Mouse (Mus musculus): Measurements from ENCODE around the gene Dock3. TPM values are rescaled to one million over a fixed set of nuclear protein-coding genes. Genes with fewer than 3 reads are reported as not detected.

Dock3 gene
- polyA plus RNA-seq, 1 experiment from 2014 or later = 1.7 TPM

GRCm38 (mm10) chr9:106891341-106891741 lies 340.4 kb downstream of the Dock3 start:
- H3K27ac ChIP-seq (replicated peaks) = peak overlapping the region; percentile 94
- H3K27me3 ChIP-seq (replicated peaks; ENCODE audit: low read depth, poor library complexity, severe bottlenecking) = no peaks in the 10 kb centered on the region
- WGBS = under 1% methylated on average over 17 of the region's 17 CpGs
- no peaks in the 10 kb centered on the region for H3K9me3 ChIP-seq
- H3K4me3 ChIP-seq = peak overlapping the region; percentile 83
- H3K4me1 ChIP-seq = peaks cover 49% of the 10 kb centered on the region
- peaks cover 36% of the 10 kb centered on the region for H3K36me3 ChIP-seq (replicated peaks)
- DNase-seq (ENCODE audit: low spot score) = no peak

GRCm38 (mm10) chr9:106890496-106891240 lies 341.0 kb downstream of the Dock3 start:
- Histone ChIP-seq H3K4me1 (peaks cover 54% of the 10 kb centered on the region), H3K9me3 (no peaks in the 10 kb centered on the region), H3K4me3 (peak overlapping the region; percentile 83), H3K27me3 (replicated peaks; ENCODE audit: low read depth, poor library complexity, severe bottlenecking) (no peaks in the 10 kb centered on the region), H3K27ac (replicated peaks) (peak overlapping the region; percentile 94), H3K36me3 (replicated peaks) (peaks cover 37% of the 10 kb centered on the region)
- 71% methylated on average over 8 of the region's 8 CpGs for WGBS
- no peak for DNase-seq (ENCODE audit: low spot score)

- Histone ChIP-seq H3K4me1 (peaks cover 67% of the 10 kb centered on the region), H3K36me3 (replicated peaks) (peaks cover 50% of the 10 kb centered on the region), H3K27me3 (replicated peaks; ENCODE audit: low read depth, poor library complexity, severe bottlenecking) (no peaks in the 10 kb centered on the region), H3K9me3 (no peaks in the 10 kb centered on the region), H3K27ac (replicated peaks) (no peak overlapping the region), H3K4me3 (peak overlapping the region; percentile 25; the same call in 1 of the 2 replicates)
- no peak for DNase-seq (ENCODE audit: low spot score)
- 85% methylated on average over 9 of the region's 9 CpGs for WGBS
Measured at GRCm38 (mm10) chr9:106889321-106889720, 342.4 kb downstream of the Dock3 start.

- DNase-seq (ENCODE audit: low spot score) = no peak
- 0 out of 2 replicates have a peak overlapping the region, but pooled peaks have one; percentile 3 for H3K4me3 ChIP-seq
- 97% methylated on average over 3 of the region's 3 CpGs for WGBS
- H3K36me3 ChIP-seq (replicated peaks) = peaks cover 59% of the 10 kb centered on the region
- H3K27ac ChIP-seq (replicated peaks) = no peak overlapping the region
- no peaks in the 10 kb centered on the region for H3K9me3 ChIP-seq
- peaks cover 73% of the 10 kb centered on the region for H3K4me1 ChIP-seq
- H3K27me3 ChIP-seq (replicated peaks; ENCODE audit: low read depth, poor library complexity, severe bottlenecking) = no peaks in the 10 kb centered on the region
Measured at GRCm38 (mm10) chr9:106888346-106888745, 343.4 kb downstream of the Dock3 start.

GRCm38 (mm10) chr9:106886828-106887702 lies 344.6 kb downstream of the Dock3 start, which contains the start of gene Rbm15b:
Rbm15b (minus strand) TSS chr9:106887428.
- H3K36me3 ChIP-seq (replicated peaks) = peaks cover 71% of the 10 kb centered on the region
- peak within 1 kb of the TSS; percentile 94 for H3K4me3 ChIP-seq
- H3K27ac ChIP-seq (replicated peaks) = peak within 1 kb of the TSS; percentile 99
- peak; percentile 99 for DNase-seq (ENCODE audit: low spot score)
- peaks cover 78% of the 10 kb centered on the region for H3K4me1 ChIP-seq
- no peaks in the 10 kb centered on the region for H3K9me3 ChIP-seq
- no peaks in the 10 kb centered on the region for H3K27me3 ChIP-seq (replicated peaks; ENCODE audit: low read depth, poor library complexity, severe bottlenecking)
- WGBS = 2% methylated on average over 101 of the region's 101 CpGs

GRCm38 (mm10) chr9:106885901-106886731 lies 345.6 kb downstream of the Dock3 start:
- Histone ChIP-seq H3K36me3 (replicated peaks) (peaks cover 81% of the 10 kb centered on the region), H3K27ac (replicated peaks) (peak overlapping the region; percentile 99), H3K9me3 (no peaks in the 10 kb centered on the region), H3K27me3 (replicated peaks; ENCODE audit: low read depth, poor library complexity, severe bottlenecking) (no peaks in the 10 kb centered on the region), H3K4me1 (peaks cover 85% of the 10 kb centered on the region), H3K4me3 (peak overlapping the region; percentile 94)
- WGBS = under 1% methylated on average over 105 of the region's 107 CpGs
- peak; percentile 68 for DNase-seq (ENCODE audit: low spot score)

- Histone ChIP-seq H3K27me3 (replicated peaks; ENCODE audit: low read depth, poor library complexity, severe bottlenecking) (no peaks in the 10 kb centered on the region), H3K36me3 (replicated peaks) (peaks cover 83% of the 10 kb centered on the region), H3K4me1 (peaks cover 76% of the 10 kb centered on the region), H3K4me3 (peak overlapping the region; percentile 94), H3K27ac (replicated peaks) (peak overlapping the region; percentile 99), H3K9me3 (no peaks in the 10 kb centered on the region)
- 30% methylated on average over 44 of the region's 44 CpGs for WGBS
- peak; percentile 51 for DNase-seq (ENCODE audit: low spot score)
Measured at GRCm38 (mm10) chr9:106884996-106885900, 346.5 kb downstream of the Dock3 start.

- peak; percentile 60 for DNase-seq (ENCODE audit: low spot score)
Measured at GRCm38 (mm10) chr9:106884306-106884705, 347.4 kb downstream of the Dock3 start.

GRCm38 (mm10) chr9:106883085-106883484 lies 348.6 kb downstream of the Dock3 start:
- Histone ChIP-seq H3K27ac (replicated peaks) (no peak overlapping the region), H3K27me3 (replicated peaks; ENCODE audit: low read depth, poor library complexity, severe bottlenecking) (no peaks in the 10 kb centered on the region), H3K4me3 (peak overlapping the region; percentile 94), H3K9me3 (no peaks in the 10 kb centered on the region), H3K4me1 (peaks cover 56% of the 10 kb centered on the region), H3K36me3 (replicated peaks) (peaks cover 82% of the 10 kb centered on the region)
- DNase-seq (ENCODE audit: low spot score) = no peak
- 90% methylated on average over 3 of the region's 3 CpGs for WGBS

More at GRCm38 (mm10) chr9:106884306-106884705, 347.4 kb downstream of the Dock3 start:
- no peaks in the 10 kb centered on the region for H3K9me3 ChIP-seq
- H3K4me3 ChIP-seq = peak overlapping the region; percentile 94
- H3K27ac ChIP-seq (replicated peaks) = peak overlapping the region; percentile 48; the same call in 1 of the 2 replicates
- peaks cover 82% of the 10 kb centered on the region for H3K36me3 ChIP-seq (replicated peaks)
- 42% methylated on average over 16 of the region's 16 CpGs for WGBS
- H3K27me3 ChIP-seq (replicated peaks; ENCODE audit: low read depth, poor library complexity, severe bottlenecking) = no peaks in the 10 kb centered on the region
- peaks cover 67% of the 10 kb centered on the region for H3K4me1 ChIP-seq

GRCm38 (mm10) chr9:106882176-106882575 lies 349.5 kb downstream of the Dock3 start:
- peaks cover 83% of the 10 kb centered on the region for H3K36me3 ChIP-seq (replicated peaks)
- no peaks in the 10 kb centered on the region for H3K27me3 ChIP-seq (replicated peaks; ENCODE audit: low read depth, poor library complexity, severe bottlenecking)
- no peak for DNase-seq (ENCODE audit: low spot score)

GRCm38 (mm10) chr9:106881071-106881755 lies 350.5 kb downstream of the Dock3 start:
- no peaks in the 10 kb centered on the region for H3K9me3 ChIP-seq
- no peak overlapping the region for H3K27ac ChIP-seq (replicated peaks)
- WGBS = 69% methylated on average over 4 of the region's 4 CpGs
- H3K4me3 ChIP-seq = no peak overlapping the region
- DNase-seq (ENCODE audit: low spot score) = no peak
- no peaks in the 10 kb centered on the region for H3K27me3 ChIP-seq (replicated peaks; ENCODE audit: low read depth, poor library complexity, severe bottlenecking)
- H3K4me1 ChIP-seq = peaks cover 47% of the 10 kb centered on the region
- H3K36me3 ChIP-seq (replicated peaks) = peaks cover 93% of the 10 kb centered on the region

More at GRCm38 (mm10) chr9:106882176-106882575, 349.5 kb downstream of the Dock3 start:
- no peak overlapping the region for H3K4me3 ChIP-seq
- H3K9me3 ChIP-seq = no peaks in the 10 kb centered on the region
- 81% methylated on average over 4 of the region's 4 CpGs for WGBS
- H3K4me1 ChIP-seq = peaks cover 47% of the 10 kb centered on the region
- no peak overlapping the region for H3K27ac ChIP-seq (replicated peaks)

Measured in embryonic facial prominence, embryonic 10.5 days (tissue).